Mouse (Mus musculus): ENCODE results near the gene Tnfaip8l1. TPM values are rescaled to one million over a fixed set of nuclear protein-coding genes. Genes with fewer than 3 reads are reported as not detected.

The Tnfaip8l1 gene
- polyA plus RNA-seq, 1 experiment from 2014 or later = 6.5 TPM

- Histone ChIP-seq H3K9ac (no peak overlapping the region), H3K4me2 (no peak overlapping the region), H3K36me3 (peaks cover 91% of the 10 kb centered on the region), H3K27ac (replicated peaks) (no peak overlapping the region), H3K4me3 (no peak overlapping the region), H3K9me3 (no peaks in the 10 kb centered on the region), H3K4me1 (no peaks in the 10 kb centered on the region), H3K27me3 (replicated peaks) (no peaks in the 10 kb centered on the region)
- no peak for ATAC-seq (ENCODE audit: extremely low read depth, insufficient number of reproducible peaks, low FRiP score, low TSS enrichment)
- 87% methylated on average over 9 of the region's 9 CpGs for WGBS
Observed at GRCm38 (mm10) chr17:56207963-56208530, 45.8 kb downstream of the Tnfaip8l1 start.

GRCm38 (mm10) chr17:56208821-56209220, 46.5 kb downstream of the Tnfaip8l1 start:
- Histone ChIP-seq H3K9ac (no peak overlapping the region), H3K4me2 (no peak overlapping the region), H3K36me3 (peaks cover 83% of the 10 kb centered on the region), H3K4me1 (no peaks in the 10 kb centered on the region), H3K27me3 (replicated peaks) (no peaks in the 10 kb centered on the region), H3K9me3 (no peaks in the 10 kb centered on the region), H3K27ac (replicated peaks) (no peak overlapping the region), H3K4me3 (no peak overlapping the region)
- 89% methylated on average over 3 of the region's 3 CpGs for WGBS
- no peak for ATAC-seq (ENCODE audit: extremely low read depth, insufficient number of reproducible peaks, low FRiP score, low TSS enrichment)

- no peak overlapping the region for H3K27ac ChIP-seq (replicated peaks)
- no peaks in the 10 kb centered on the region for H3K27me3 ChIP-seq (replicated peaks)
- H3K4me2 ChIP-seq = no peak overlapping the region
- ATAC-seq (ENCODE audit: extremely low read depth, insufficient number of reproducible peaks, low FRiP score, low TSS enrichment) = no peak
- no peak overlapping the region for H3K9ac ChIP-seq
- peaks cover 3% of the 10 kb centered on the region; the same call in 1 of the 2 replicates for H3K4me1 ChIP-seq
- H3K9me3 ChIP-seq = no peaks in the 10 kb centered on the region
- WGBS = 70% methylated on average over 2 of the region's 2 CpGs
- peaks cover 70% of the 10 kb centered on the region for H3K36me3 ChIP-seq
- H3K4me3 ChIP-seq = no peak overlapping the region
Observed at GRCm38 (mm10) chr17:56211090-56211489, 48.8 kb downstream of the Tnfaip8l1 start.

- ATAC-seq (ENCODE audit: extremely low read depth, insufficient number of reproducible peaks, low FRiP score, low TSS enrichment) = no peak
- H3K4me3 ChIP-seq = no peak overlapping the region
- H3K4me2 ChIP-seq = no peak overlapping the region
- H3K27ac ChIP-seq (replicated peaks) = no peak overlapping the region
- WGBS = 52% methylated on average over 6 of the region's 6 CpGs
- no peak overlapping the region for H3K9ac ChIP-seq
- no peaks in the 10 kb centered on the region for H3K9me3 ChIP-seq
- no peaks in the 10 kb centered on the region for H3K27me3 ChIP-seq (replicated peaks)
- H3K4me1 ChIP-seq = peaks cover 19% of the 10 kb centered on the region
- peaks cover 54% of the 10 kb centered on the region for H3K36me3 ChIP-seq
Observed at GRCm38 (mm10) chr17:56212676-56213075, 50.4 kb downstream of the Tnfaip8l1 start.

- Histone ChIP-seq H3K9me3 (no peaks in the 10 kb centered on the region), H3K4me3 (no peak overlapping the region), H3K4me2 (no peak overlapping the region), H3K27me3 (replicated peaks) (no peaks in the 10 kb centered on the region), H3K9ac (no peak overlapping the region), H3K4me1 (peaks cover 24% of the 10 kb centered on the region), H3K36me3 (peaks cover 38% of the 10 kb centered on the region), H3K27ac (replicated peaks) (no peak overlapping the region)
- ATAC-seq (ENCODE audit: extremely low read depth, insufficient number of reproducible peaks, low FRiP score, low TSS enrichment) = no peak
- 88% methylated on average over 1 of the region's 1 CpGs for WGBS
Observed at GRCm38 (mm10) chr17:56214229-56214628, 52.0 kb downstream of the Tnfaip8l1 start.

GRCm38 (mm10) chr17:56217670-56218069, 55.4 kb downstream of the Tnfaip8l1 start:
- Histone ChIP-seq H3K9ac (peak overlapping the region; percentile 97), H3K4me3 (peak overlapping the region; percentile 79), H3K4me1 (peaks cover 24% of the 10 kb centered on the region), H3K4me2 (peak overlapping the region; percentile 89), H3K27me3 (replicated peaks) (no peaks in the 10 kb centered on the region), H3K36me3 (peaks cover 9% of the 10 kb centered on the region), H3K9me3 (no peaks in the 10 kb centered on the region), H3K27ac (replicated peaks) (no peak overlapping the region)
- ATAC-seq (ENCODE audit: extremely low read depth, insufficient number of reproducible peaks, low FRiP score, low TSS enrichment) = no peak
- WGBS = 67% methylated on average over 13 of the region's 13 CpGs

- Histone ChIP-seq H3K9me3 (no peaks in the 10 kb centered on the region), H3K9ac (peak within 1 kb of the TSS; percentile 97), H3K36me3 (peaks cover 9% of the 10 kb centered on the region), H3K4me1 (peaks cover 24% of the 10 kb centered on the region), H3K27me3 (replicated peaks) (no peaks in the 10 kb centered on the region), H3K4me3 (peak within 1 kb of the TSS; percentile 79), H3K27ac (replicated peaks) (peak within 1 kb of the TSS; percentile 81), H3K4me2 (peak within 1 kb of the TSS; percentile 89)
- peak; percentile 96 for ATAC-seq (ENCODE audit: extremely low read depth, insufficient number of reproducible peaks, low FRiP score, low TSS enrichment)
- WGBS = under 1% methylated on average over 71 of the region's 78 CpGs
Observed at GRCm38 (mm10) chr17:56218377-56219191, 56.3 kb downstream of the Tnfaip8l1 start, which contains the start of gene Dpp9. Gene Dpp9, minus strand, starts transcription at chr17:56218905.

GRCm38 (mm10) chr17:56219251-56219650, 57.0 kb downstream of the Tnfaip8l1 start:
- 38% methylated on average over 12 of the region's 12 CpGs for WGBS
- Histone ChIP-seq H3K27me3 (replicated peaks) (no peaks in the 10 kb centered on the region), H3K9ac (peak overlapping the region; percentile 97), H3K4me2 (peak overlapping the region; percentile 89), H3K4me1 (peaks cover 24% of the 10 kb centered on the region), H3K4me3 (peak overlapping the region; percentile 79), H3K36me3 (peaks cover 9% of the 10 kb centered on the region), H3K9me3 (no peaks in the 10 kb centered on the region), H3K27ac (replicated peaks) (peak overlapping the region; percentile 81)
- no peak for ATAC-seq (ENCODE audit: extremely low read depth, insufficient number of reproducible peaks, low FRiP score, low TSS enrichment)

- H3K9me3 ChIP-seq = no peaks in the 10 kb centered on the region
- peaks cover 5% of the 10 kb centered on the region; the same call in 1 of the 2 replicates for H3K36me3 ChIP-seq
- 0 out of 2 replicates have a peak overlapping the region, but pooled peaks have one; percentile 10 for H3K9ac ChIP-seq
- H3K4me1 ChIP-seq = peaks cover 24% of the 10 kb centered on the region
- ATAC-seq (ENCODE audit: extremely low read depth, insufficient number of reproducible peaks, low FRiP score, low TSS enrichment) = no peak
- no peak overlapping the region for H3K4me3 ChIP-seq
- peak overlapping the region; percentile 89; the same call in 1 of the 2 replicates for H3K4me2 ChIP-seq
- H3K27ac ChIP-seq (replicated peaks) = no peak overlapping the region
- WGBS = 46% methylated on average over 3 of the region's 3 CpGs
- no peaks in the 10 kb centered on the region for H3K27me3 ChIP-seq (replicated peaks)
Observed at GRCm38 (mm10) chr17:56219805-56220204, 57.5 kb downstream of the Tnfaip8l1 start.

Measured in heart, embryonic 13.5 days (tissue).